Mouse (Mus musculus) limb, embryonic 10.5 days (tissue): ENCODE data around the gene Prdm1. TPM values are rescaled to one million over a fixed set of nuclear protein-coding genes. Genes with fewer than 3 reads are reported as not detected.

ENCODE experiments used
- DNase-seq: peaks from one replicate; pipeline ENCODE4 v3.0.0-alpha.2; 2017; ENCODE audit warnings: low spot score
- H3K27ac ChIP-seq: fragments of 300-500 bp; sonication (generic); 2 replicates; pipeline ENCODE4 v1.5.1; 2016; ENCODE audit warnings: mild to moderate bottlenecking
- H3K27me3 ChIP-seq: fragments of 300-500 bp; sonication (generic); 2 replicates; pipeline ENCODE4 v1.6.1; 2016; ENCODE audit warnings: low read depth, mild to moderate bottlenecking; ENCODE audit not compliant: poor library complexity, severe bottlenecking
- H3K36me3 ChIP-seq: fragments of 300-500 bp; sonication (generic); 2 replicates; pipeline ENCODE4 v1.6.1; 2016; ENCODE audit warnings: mild to moderate bottlenecking, moderate library complexity
- H3K4me1 ChIP-seq: fragments of 300-500 bp; sonication (generic); 2 replicates; pipeline ENCODE4 v1.6.1; 2016
- H3K4me3 ChIP-seq: fragments of 300-500 bp; sonication (generic); 2 replicates; pipeline ENCODE4 v1.5.1; 2016; ENCODE audit warnings: mild to moderate bottlenecking, moderate library complexity
- H3K9me3 ChIP-seq: fragments of 300-500 bp; sonication (generic); replicated peaks from 2 replicates; pipeline ENCODE4 v1.6.1; 2016; ENCODE audit warnings: mild to moderate bottlenecking
- WGBS: fragments of 180-500 bp; shearing (Covaris S2); methylation state at CpG from one replicate; pipeline ENCODE4 v1.1.7; 2016; 5-methylcytosine and 5-hydroxymethylcytosine counted together
- polyA plus RNA-seq: library from polyadenylated mRNA; unstranded; fragments of >200 nt; fragmentation: Nextera tagmentation; extraction: Ambion mirVana; gene quantifications from 2 replicates; pipeline ENCODE4 v1.2.1, GENCODE M21; 2016

Gene Prdm1
- 3.6 and 5.5 TPM in 2 replicates for polyA plus RNA-seq

DNA sequence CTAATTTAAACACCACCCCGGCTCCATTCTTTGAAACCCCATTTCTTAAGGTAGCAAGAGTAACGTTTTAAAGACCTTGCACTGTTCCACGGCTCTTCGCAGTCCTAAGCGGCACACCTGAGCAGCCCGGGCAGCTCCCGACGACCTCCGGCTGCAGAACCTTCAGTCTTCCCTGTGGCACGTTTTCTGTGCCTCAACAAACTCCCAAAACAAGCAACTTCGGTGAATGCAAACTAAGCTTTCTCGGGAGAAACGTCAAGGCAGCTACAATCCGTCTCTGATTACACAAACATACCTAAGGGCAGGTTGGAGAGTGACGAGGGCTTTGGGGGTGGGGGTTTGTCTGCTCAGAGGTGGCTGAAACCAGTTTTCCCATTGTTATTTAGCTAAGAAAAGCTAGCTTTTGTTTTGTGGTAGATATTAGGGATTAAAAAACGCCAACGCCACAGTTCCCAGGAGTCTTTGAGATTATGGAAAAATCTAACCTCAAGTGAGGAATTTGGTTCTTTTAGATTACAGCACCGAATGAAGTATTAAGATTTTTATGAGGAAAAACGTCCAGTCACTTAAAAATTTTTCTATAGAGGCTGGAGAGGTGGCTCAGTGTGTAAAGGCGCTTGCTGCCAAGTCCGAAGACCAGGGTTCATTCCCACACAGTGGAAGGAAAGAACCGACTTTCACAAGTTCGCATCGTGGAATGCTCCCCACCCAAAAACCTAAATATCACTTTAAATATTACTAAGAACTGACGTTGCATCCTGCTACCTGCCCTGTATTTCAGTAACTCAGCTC lies at the start of gene Prdm1:
TSS of gene Prdm1 (minus strand) at position 211 of the 792 bp plus-strand sequence.
- peak within 1 kb of the TSS; percentile 66 for H3K4me3 ChIP-seq
- H3K27me3 ChIP-seq, result peaks cover 45% of the 10 kb centered on the region
- 3% methylated on average over 25 of the region's 25 CpGs for WGBS
- peak within 1 kb of the TSS; percentile 88 for H3K27ac ChIP-seq
- peak; percentile 56 for DNase-seq
- no peaks in the 10 kb centered on the region for H3K36me3 ChIP-seq
- H3K4me1 ChIP-seq, result peaks cover 32% of the 10 kb centered on the region
- no peaks in the 10 kb centered on the region for H3K9me3 ChIP-seq

DNA sequence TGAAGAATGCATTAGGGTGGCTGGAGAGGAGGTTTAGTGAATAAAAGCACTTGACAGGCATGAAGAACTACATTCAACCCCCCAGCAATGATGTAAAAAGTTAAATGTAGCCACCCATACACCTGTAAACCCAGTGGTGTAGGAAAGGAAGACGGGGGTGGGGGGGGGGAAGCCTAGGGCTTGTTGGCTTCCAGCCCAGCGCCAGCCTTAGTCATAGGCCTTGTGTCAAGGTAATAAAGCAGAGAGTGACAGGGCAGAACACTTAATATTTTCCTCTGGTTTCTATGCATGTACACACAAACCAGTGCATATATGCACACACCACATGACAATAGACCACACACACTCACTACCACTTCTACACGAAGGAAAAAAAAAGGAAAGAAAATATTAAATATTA lies 37.7 kb upstream of the Prdm1 start:
- H3K36me3 ChIP-seq, result no peaks in the 10 kb centered on the region
- H3K27ac ChIP-seq, result no peak overlapping the region
- H3K4me3 ChIP-seq, result no peak overlapping the region
- no peaks in the 10 kb centered on the region for H3K4me1 ChIP-seq
- H3K9me3 ChIP-seq, result no peaks in the 10 kb centered on the region
- WGBS, result 91% methylated on average over 3 of the region's 3 CpGs
- no peak for DNase-seq
- H3K27me3 ChIP-seq, result no peaks in the 10 kb centered on the region

DNA sequence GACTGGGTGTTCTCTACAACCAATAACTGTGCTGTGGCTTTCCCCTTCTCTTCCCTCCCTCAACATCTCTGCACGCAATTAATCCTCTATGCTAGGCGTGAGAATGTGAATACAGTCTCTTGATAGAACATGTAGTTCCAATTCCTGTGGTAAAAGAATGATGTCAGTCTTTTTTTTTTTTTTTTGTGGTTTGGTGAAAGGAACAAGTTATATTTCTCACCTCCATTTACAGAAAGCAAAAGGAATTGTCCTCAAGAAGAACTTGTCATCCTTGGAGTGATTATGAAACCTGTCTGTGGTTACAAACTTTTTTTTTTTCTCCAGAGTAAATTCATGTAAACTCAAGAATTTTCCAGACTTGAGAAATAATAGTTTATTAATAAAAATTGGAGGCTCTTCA lies 36.8 kb upstream of the Prdm1 start:
- Histone ChIP-seq H3K9me3 (no peaks in the 10 kb centered on the region), H3K4me3 (no peak overlapping the region), H3K36me3 (no peaks in the 10 kb centered on the region), H3K27ac (no peak overlapping the region), H3K4me1 (no peaks in the 10 kb centered on the region), H3K27me3 (no peaks in the 10 kb centered on the region)
- no peak for DNase-seq
- WGBS, result 85% methylated on average over 2 of the region's 2 CpGs

DNA sequence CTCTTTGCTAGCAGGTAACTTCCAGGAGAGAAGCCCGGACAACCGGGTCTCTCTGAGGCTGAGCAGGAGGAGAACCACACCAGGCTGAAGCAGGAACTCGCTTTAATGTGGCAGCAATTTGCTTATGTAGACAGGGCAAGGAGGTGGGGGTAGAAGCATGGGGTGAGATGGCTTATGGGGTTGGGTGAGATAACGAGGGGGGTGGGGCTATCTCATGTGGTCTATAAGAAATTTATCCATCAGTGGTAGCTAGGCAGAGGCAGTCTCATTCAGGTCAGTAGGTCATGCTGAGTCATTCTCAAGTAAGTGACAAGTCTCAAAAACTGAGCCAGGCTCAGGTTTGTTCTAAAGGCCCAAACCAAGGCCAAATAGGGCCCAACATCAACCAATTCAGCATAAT lies 28.5 kb upstream of the Prdm1 start:
- Histone ChIP-seq H3K27ac (no peak overlapping the region), H3K4me1 (no peaks in the 10 kb centered on the region), H3K27me3 (no peaks in the 10 kb centered on the region), H3K9me3 (no peaks in the 10 kb centered on the region), H3K4me3 (no peak overlapping the region), H3K36me3 (no peaks in the 10 kb centered on the region)
- WGBS, result 80% methylated on average over 4 of the region's 4 CpGs
- no peak for DNase-seq

DNA sequence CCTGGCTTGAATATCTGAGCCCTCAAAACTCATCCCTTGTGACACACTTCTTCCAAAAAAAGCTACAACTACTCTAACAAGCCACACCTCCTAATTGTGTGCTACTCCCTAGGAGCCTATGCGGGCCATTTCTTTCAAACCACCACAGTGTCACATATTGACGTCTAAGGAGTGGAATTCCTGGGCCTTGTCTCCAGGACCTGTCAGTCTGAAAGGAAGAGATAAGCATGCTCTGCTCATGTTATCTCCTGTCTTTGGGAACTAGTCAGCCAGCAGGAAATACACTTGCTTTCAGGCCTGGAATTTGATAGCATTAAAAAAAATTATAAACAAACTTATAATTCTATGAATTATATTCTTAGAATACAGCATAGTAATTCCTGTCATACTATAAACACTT lies 27.0 kb upstream of the Prdm1 start:
- Histone ChIP-seq H3K9me3 (no peaks in the 10 kb centered on the region), H3K4me1 (no peaks in the 10 kb centered on the region), H3K4me3 (no peak overlapping the region), H3K27ac (no peak overlapping the region), H3K36me3 (no peaks in the 10 kb centered on the region), H3K27me3 (no peaks in the 10 kb centered on the region)
- no peak for DNase-seq
- 77% methylated on average over 2 of the region's 2 CpGs for WGBS

DNA sequence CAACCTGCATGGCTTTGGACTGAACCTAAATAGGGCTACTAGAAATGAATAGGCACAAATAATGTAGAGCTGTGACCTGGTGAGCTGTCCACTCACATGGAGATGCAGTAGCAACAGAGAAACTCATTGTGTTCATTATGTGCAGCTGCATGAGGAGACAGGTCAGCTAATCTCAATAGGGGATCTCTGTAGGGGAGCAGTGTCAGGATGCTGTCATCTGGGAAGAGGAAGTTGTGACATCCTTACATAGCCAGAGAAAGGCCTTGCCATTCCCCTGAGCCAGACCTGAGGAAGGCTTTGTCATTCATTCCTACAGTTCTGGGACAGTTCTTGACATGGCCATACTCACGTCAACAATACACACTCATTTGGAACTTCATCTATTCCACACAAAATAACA lies 25.3 kb upstream of the Prdm1 start:
- DNase-seq, result no peak
- Histone ChIP-seq H3K4me3 (no peak overlapping the region), H3K27me3 (no peaks in the 10 kb centered on the region), H3K9me3 (no peaks in the 10 kb centered on the region), H3K4me1 (no peaks in the 10 kb centered on the region), H3K36me3 (no peaks in the 10 kb centered on the region), H3K27ac (no peak overlapping the region)
- 92% methylated on average over 1 of the region's 1 CpGs for WGBS

DNA sequence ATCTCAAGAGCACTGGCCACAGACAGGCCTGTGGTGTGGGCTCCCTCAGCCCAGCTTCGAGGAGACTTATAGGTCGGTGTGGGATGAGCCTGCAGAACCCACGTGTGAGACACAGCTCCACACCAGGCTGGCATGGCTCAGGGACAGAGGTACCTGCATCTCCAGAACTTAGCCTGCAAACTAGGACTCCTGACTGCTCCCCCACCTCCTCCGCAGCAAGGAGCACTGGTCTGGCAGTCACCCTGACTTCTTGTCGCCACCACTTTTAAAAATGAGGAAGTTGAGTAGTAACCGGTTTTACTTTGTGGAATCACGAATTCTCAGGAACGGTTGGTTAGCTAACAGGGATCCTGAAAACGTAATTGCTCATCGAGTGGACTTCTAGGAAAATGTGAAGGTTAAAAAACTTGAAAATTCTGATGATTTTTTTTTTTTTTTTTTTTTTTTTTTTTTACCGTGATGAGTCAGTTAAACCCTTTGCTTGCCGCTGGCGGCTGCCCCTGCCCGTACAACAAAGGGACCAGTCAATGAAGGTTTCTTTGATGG lies 10.8 kb upstream of the Prdm1 start:
- WGBS, result 8% methylated on average over 14 of the region's 14 CpGs
- Histone ChIP-seq H3K9me3 (no peaks in the 10 kb centered on the region), H3K36me3 (no peaks in the 10 kb centered on the region), H3K4me1 (peaks cover 38% of the 10 kb centered on the region), H3K27me3 (peaks cover 17% of the 10 kb centered on the region; the same call in 1 of the 2 replicates), H3K4me3 (no peak overlapping the region), H3K27ac (no peak overlapping the region)
- DNase-seq, result peak; percentile 45

DNA sequence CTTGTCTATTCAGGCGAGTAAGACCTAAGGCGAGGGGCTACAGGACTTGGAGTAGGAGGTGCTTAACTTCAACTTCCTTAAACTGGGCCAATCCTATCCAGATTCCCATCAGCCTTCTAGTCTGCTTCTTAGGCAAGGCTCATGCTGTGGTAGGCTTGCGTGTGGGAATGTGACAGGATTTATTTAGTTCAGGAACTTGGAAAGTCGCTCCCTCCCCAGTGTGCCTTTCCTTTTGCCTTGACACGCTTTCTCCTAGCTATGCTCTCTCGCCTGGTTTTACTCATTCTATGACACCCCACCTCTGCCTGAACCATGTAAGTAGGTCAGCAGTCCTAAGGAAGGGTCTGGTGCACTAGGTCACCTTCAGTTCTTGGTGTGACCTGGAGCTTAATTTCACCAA lies 9.8 kb upstream of the Prdm1 start:
- Histone ChIP-seq H3K27me3 (peaks cover 17% of the 10 kb centered on the region; the same call in 1 of the 2 replicates), H3K27ac (no peak overlapping the region), H3K36me3 (no peaks in the 10 kb centered on the region), H3K4me3 (no peak overlapping the region), H3K4me1 (peaks cover 40% of the 10 kb centered on the region), H3K9me3 (no peaks in the 10 kb centered on the region)
- DNase-seq, result no peak
- 59% methylated on average over 6 of the region's 6 CpGs for WGBS

DNA sequence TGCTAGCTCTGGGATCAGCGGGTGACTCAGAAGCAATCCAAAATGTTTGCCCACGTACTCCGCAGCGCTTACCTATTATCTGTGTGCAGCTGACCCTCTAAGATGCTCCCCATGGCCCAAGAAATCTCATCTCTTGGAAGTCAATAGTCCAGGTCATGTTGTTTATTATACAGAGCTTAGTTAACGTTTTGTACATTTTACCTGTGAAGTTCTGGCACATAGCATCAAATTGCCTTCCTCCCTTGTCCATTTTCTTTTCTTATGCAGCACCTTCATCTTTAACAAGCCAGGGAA lies 1.7 kb upstream of the Prdm1 start:
- no peak for DNase-seq
- Histone ChIP-seq H3K9me3 (no peaks in the 10 kb centered on the region), H3K27me3 (peaks cover 42% of the 10 kb centered on the region), H3K4me1 (peaks cover 43% of the 10 kb centered on the region), H3K4me3 (peak overlapping the region; percentile 66), H3K36me3 (no peaks in the 10 kb centered on the region), H3K27ac (peak overlapping the region; percentile 88)
- WGBS, result 4% methylated on average over 5 of the region's 5 CpGs

DNA sequence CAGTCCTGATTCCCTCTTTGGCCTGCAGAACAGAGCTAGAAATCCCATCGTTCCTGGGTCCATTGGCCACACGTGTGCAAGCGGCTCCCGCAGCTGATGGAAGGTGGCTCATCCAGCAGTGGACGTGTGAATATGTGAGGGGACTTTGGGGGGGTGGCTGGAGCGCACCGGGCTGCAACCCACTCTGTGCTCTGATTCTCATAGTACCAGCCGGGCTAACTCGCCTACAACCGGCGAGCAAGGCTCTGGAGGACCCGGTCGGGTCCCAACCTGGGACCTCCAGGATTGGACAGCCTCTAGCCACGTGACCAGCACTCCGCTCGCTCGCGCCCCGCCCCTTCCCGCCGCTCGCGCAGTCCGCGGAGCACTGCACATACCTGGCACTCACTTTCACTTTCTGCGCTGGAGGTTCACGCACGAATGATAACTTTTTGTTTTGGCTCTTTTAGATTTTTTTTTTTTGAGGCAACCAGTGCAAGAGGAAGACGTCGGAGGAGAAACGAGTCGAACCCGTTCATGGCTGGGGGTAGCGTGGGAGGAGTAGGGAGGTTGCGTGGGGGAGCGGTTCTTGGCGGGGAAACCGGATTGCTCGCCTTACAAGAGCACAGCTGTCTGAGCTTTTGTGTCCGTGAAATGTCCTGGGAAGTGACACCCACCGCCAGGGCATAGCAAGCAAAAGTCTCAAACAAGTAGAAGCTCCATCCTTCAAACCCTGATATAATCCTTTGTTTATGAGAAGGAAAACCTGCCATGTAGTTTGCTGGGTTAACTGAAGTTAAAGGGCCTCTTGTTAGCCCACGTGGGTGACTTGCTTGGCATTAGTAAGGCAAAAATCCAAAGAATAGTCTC lies 1.1 kb upstream of the Prdm1 start:
- peak; percentile 90 for DNase-seq
- Histone ChIP-seq H3K4me3 (peak overlapping the region; percentile 66), H3K27ac (peak overlapping the region; percentile 88), H3K4me1 (peaks cover 37% of the 10 kb centered on the region), H3K36me3 (no peaks in the 10 kb centered on the region), H3K27me3 (peaks cover 45% of the 10 kb centered on the region), H3K9me3 (no peaks in the 10 kb centered on the region)
- under 1% methylated on average over 42 of the region's 42 CpGs for WGBS

DNA sequence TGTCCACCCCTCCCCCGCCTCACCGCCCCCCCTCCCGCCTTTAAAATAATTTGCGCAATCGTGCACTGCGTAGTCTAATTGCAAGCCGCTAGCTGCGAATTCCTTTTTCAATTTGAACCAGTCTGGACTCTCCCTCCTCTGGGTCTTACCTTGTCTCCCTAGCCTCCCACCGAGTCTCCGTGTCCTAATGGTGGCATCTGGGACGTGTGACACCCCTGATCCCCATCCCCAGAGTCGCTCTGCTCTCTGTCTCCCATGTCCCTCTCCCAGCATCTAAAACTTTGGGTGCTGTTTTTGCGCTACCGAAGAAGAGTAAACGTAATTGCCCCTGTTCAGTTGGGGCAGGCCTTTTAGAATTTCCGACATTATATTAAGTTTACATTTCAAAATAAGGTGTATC lies 650 bp downstream of the Prdm1 start:
- H3K9me3 ChIP-seq, result no peaks in the 10 kb centered on the region

DNA sequence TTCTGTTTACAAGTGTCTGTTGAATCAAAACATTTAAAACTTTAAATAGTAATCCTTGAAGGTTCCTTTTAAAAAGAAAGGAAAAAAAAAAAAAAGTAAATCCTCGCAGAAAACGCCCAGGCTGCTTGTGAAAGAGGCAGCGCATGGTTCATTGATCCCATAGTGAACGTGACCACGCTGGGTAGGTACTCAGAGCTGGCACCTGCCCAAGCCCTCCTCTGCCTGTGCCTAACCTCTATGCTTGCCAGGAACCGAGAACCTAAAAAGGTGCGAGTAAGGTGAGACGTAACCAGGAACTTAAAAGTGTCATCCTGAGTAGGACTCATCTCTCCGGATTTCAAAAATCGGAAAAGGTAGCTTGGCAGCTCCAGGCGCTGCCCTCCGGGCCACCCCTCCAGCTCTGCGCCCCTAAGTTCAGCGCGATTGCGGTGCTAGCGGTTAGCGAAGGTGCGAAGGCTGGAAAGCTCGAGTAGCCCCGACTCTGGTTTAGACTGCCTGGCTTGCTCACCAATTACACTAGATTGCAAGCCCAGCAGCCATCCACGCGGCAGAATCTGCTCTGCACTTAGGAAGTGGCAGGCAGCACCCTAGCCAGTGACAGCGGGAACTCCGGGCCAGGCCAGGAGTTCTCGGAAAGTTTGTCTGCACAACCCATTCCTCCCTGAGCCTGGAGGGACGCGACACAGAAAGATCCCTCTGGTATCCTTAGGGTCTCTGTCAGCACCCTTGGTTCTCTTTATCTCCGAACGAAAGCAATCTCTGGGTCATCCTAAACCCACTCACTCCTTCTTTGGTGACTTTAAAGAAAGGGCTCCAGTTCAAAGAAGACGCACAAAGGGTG lies 1.3 kb downstream of the Prdm1 start:
- no peaks in the 10 kb centered on the region for H3K36me3 ChIP-seq
- peaks cover 36% of the 10 kb centered on the region for H3K4me1 ChIP-seq
- H3K27me3 ChIP-seq, result peaks cover 45% of the 10 kb centered on the region
- peak overlapping the region; percentile 48 for H3K4me3 ChIP-seq
- WGBS, result under 1% methylated on average over 31 of the region's 31 CpGs
- H3K27ac ChIP-seq, result peak overlapping the region; percentile 64
- peak; percentile 67 for DNase-seq
- H3K9me3 ChIP-seq, result no peaks in the 10 kb centered on the region

More for the DNA sequence above, 650 bp downstream of the Prdm1 start:
- Histone ChIP-seq H3K4me1 (peaks cover 36% of the 10 kb centered on the region), H3K27ac (peak overlapping the region; percentile 64), H3K36me3 (no peaks in the 10 kb centered on the region), H3K27me3 (peaks cover 45% of the 10 kb centered on the region), H3K4me3 (peak overlapping the region; percentile 48)
- DNase-seq, result peak; percentile 55
- WGBS, result under 1% methylated on average over 16 of the region's 16 CpGs
